Mouse (Mus musculus): ENCODE data around the gene Gtpbp3. TPM values are rescaled to one million over a fixed set of nuclear protein-coding genes. Genes with fewer than 3 reads are reported as not detected.

Gtpbp3 gene
- polyA plus RNA-seq, 1 experiment: 35.0 TPM

- Histone ChIP-seq H3K27ac (ENCODE audit: insufficient read depth, low read length) (no peak overlapping the region), H3K4me3 (ENCODE audit: insufficient read depth, low read length) (no peak overlapping the region; the same call in 1 of the 2 replicates), H3K4me1 (ENCODE audit: control insufficient read depth, insufficient read depth, low read length) (peaks cover 7% of the 10 kb centered on the region)
- TF ChIP-seq CTCF (IDR thresholded peaks at IDR 0.05; ENCODE audit: extremely low read depth, insufficient read depth, low read length) (no peak), POLR2A (IDR thresholded peaks at IDR 0.05; ENCODE audit: extremely low read depth, insufficient read depth, low read length) (no peak)
These were observed 26.6 kb upstream of the Gtpbp3 start for GRCm38 (mm10) chr8:71461152-71461840.

DNA sequence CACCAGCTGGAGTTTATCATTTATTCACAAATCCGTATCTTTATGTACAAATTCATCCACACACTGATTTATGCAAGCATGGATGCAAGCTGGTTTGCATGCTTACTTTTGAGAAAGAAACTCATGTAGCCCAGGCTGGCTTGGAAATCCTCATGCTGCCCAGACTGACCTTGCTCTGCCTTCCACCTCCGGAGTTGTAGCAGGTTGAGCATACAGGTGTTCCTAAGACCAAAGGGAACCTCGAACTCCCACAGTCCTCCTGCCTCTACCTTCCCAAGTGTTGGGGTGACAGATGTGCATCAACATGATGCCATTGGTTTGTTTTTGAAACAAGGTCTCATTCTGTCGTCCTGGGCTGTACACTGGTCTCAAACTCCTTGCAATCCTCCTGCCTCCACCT, 25.7 kb upstream of the Gtpbp3 start:
- no peak for TF ChIP-seq CTCF (IDR thresholded peaks at IDR 0.05; ENCODE audit: extremely low read depth, insufficient read depth, low read length)
- no peak for TF ChIP-seq POLR2A (IDR thresholded peaks at IDR 0.05; ENCODE audit: extremely low read depth, insufficient read depth, low read length)
- Histone ChIP-seq H3K27ac (ENCODE audit: insufficient read depth, low read length) (no peak overlapping the region), H3K4me3 (ENCODE audit: insufficient read depth, low read length) (peak overlapping the region; percentile 62), H3K4me1 (ENCODE audit: control insufficient read depth, insufficient read depth, low read length) (peaks cover 7% of the 10 kb centered on the region)

DNA sequence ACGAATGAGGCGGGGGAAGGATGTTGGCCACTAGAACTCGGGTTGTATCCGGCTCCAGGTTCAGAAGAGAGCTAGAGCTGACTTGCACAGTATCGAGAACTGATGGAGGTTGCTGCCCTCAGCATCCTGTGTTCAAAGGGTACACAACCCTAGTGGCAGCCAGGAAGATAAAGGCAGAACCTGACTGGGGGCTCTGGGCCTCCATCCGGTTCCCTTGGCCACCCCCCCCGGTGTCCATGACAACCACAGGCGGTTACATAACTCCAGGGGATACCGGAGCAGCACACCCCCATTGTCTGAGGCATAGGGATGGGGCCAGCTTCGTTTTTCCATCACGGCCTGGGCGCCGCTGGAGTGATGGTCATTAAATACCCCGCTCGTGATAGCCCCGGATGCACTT, 25.1 kb upstream of the Gtpbp3 start:
- Histone ChIP-seq H3K4me3 (ENCODE audit: insufficient read depth, low read length) (peak overlapping the region; percentile 62), H3K4me1 (ENCODE audit: control insufficient read depth, insufficient read depth, low read length) (peaks cover 7% of the 10 kb centered on the region), H3K27ac (ENCODE audit: insufficient read depth, low read length) (peak overlapping the region; percentile 73)
- no peak for TF ChIP-seq CTCF (IDR thresholded peaks at IDR 0.05; ENCODE audit: extremely low read depth, insufficient read depth, low read length)
- peak; percentile 46; the same call in 1 of the 2 replicates for TF ChIP-seq POLR2A (IDR thresholded peaks at IDR 0.05; ENCODE audit: extremely low read depth, insufficient read depth, low read length)

DNA sequence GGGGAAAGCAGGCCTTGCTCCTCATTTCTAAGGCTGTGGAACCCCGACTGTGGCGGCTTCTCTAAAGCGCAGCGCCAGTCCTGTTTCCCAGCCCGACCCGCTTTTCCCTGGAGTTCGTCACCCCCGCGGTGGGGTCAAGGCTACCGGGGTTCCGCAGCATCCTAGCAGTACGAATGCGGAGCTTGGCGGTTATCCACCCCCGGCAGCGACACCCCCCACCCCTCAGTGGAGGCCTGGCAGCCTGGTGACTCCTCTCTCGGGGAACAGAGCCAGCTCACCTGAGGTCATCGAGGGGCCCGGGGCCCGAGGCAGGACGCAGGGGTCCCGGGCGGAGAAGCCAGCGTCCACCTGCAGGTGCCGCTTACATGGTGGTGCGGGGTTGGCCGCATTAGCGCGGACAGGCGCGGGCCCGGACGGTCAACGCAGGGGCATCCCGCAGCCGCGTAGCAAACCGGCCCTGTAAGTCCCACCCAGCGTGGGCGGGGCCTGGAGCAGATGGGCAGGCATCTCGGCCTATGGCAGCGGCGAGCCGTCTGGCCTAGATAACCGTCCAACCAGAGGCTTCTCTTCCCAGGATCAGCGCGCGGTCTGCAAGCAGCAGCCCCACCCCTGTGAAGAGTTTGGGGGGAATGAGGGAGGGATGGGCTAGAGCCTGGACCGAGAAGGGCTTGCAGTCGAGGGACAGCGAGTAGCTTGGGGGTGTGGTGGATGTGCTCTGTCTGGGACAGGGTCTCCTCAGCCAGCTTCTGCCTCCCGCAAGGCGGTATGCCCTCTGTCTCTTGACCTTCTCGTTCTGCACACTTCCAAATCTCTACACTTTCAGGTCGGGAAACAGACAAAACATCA, 24.5 kb upstream of the Gtpbp3 start, which contains the start of gene Abhd8:
Abhd8 (minus strand) TSS at position 468 of the 846 bp plus-strand sequence.
- TF ChIP-seq POLR2A (IDR thresholded peaks at IDR 0.05; ENCODE audit: extremely low read depth, insufficient read depth, low read length) (peak; percentile 74), CTCF (IDR thresholded peaks at IDR 0.05; ENCODE audit: extremely low read depth, insufficient read depth, low read length) (no peak)
- Histone ChIP-seq H3K4me1 (ENCODE audit: control insufficient read depth, insufficient read depth, low read length) (peaks cover 7% of the 10 kb centered on the region), H3K27ac (ENCODE audit: insufficient read depth, low read length) (peak within 1 kb of the TSS; percentile 73), H3K4me3 (ENCODE audit: insufficient read depth, low read length) (peak within 1 kb of the TSS; percentile 62)

GRCm38 (mm10) chr8:71464513-71465500, 23.1 kb upstream of the Gtpbp3 start, which contains the start of gene Mrpl34:
Gene Mrpl34 (plus strand): TSS chr8:71464959.
- Histone ChIP-seq H3K4me1 (ENCODE audit: control insufficient read depth, insufficient read depth, low read length) (peaks cover 7% of the 10 kb centered on the region), H3K4me3 (ENCODE audit: insufficient read depth, low read length) (peak within 1 kb of the TSS; percentile 62), H3K27ac (ENCODE audit: insufficient read depth, low read length) (peak within 1 kb of the TSS; percentile 43)
- TF ChIP-seq POLR2A (IDR thresholded peaks at IDR 0.05; ENCODE audit: extremely low read depth, insufficient read depth, low read length): peak; percentile 72
- peak; percentile 95 for TF ChIP-seq CTCF (IDR thresholded peaks at IDR 0.05; ENCODE audit: extremely low read depth, insufficient read depth, low read length)

- Histone ChIP-seq H3K4me3 (ENCODE audit: insufficient read depth, low read length) (no peak overlapping the region; the same call in 1 of the 2 replicates), H3K27ac (ENCODE audit: insufficient read depth, low read length) (no peak overlapping the region), H3K4me1 (ENCODE audit: control insufficient read depth, insufficient read depth, low read length) (peaks cover 9% of the 10 kb centered on the region)
- TF ChIP-seq CTCF (IDR thresholded peaks at IDR 0.05; ENCODE audit: extremely low read depth, insufficient read depth, low read length) (no peak), POLR2A (IDR thresholded peaks at IDR 0.05; ENCODE audit: extremely low read depth, insufficient read depth, low read length) (no peak)
These were observed 22.2 kb upstream of the Gtpbp3 start for GRCm38 (mm10) chr8:71465733-71466132.

DNA sequence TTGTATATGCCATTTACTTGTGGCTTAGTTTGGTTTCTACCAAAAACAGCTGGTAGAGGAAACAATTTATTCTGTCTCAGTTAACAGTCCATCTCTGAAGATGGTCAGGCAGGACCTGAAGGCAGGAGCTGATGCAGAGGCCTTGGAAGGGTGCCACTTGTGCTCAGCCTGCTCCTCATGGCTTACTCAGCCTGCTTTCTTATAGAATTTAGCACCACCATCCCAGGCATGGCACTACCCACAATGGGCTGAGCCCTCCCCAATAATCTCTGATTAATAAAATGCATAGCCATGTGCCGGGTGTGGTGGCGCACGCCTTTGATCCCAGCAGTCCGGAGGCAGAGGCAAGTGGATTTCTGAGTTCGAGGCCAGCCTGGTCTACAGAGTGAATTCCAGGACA, 21.7 kb upstream of the Gtpbp3 start:
- Histone ChIP-seq H3K4me1 (ENCODE audit: control insufficient read depth, insufficient read depth, low read length) (peaks cover 7% of the 10 kb centered on the region), H3K27ac (ENCODE audit: insufficient read depth, low read length) (no peak overlapping the region), H3K4me3 (ENCODE audit: insufficient read depth, low read length) (no peak overlapping the region)
- TF ChIP-seq POLR2A (IDR thresholded peaks at IDR 0.05; ENCODE audit: extremely low read depth, insufficient read depth, low read length) (no peak), CTCF (IDR thresholded peaks at IDR 0.05; ENCODE audit: extremely low read depth, insufficient read depth, low read length) (no peak)

DNA sequence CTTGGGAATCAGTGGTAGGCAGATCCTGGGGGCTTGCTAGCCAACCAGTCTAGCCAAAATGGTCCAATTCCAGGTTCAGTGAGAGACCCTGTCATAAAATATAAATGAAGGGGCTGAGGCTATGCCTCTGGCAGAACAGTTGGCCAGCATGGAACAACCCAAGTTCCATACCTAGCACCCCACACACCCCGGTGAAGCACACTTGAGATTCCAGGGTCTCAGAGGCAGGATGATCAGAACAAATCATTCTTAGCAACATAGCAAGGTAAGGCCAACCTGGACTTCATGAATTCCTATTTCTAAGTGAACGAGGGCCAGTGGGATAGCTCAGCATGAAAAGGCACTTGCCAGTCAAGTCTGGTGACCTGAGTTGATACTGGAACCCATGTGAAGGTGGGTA, 20.7 kb upstream of the Gtpbp3 start:
- TF ChIP-seq POLR2A (IDR thresholded peaks at IDR 0.05; ENCODE audit: extremely low read depth, insufficient read depth, low read length): no peak
- TF ChIP-seq CTCF (IDR thresholded peaks at IDR 0.05; ENCODE audit: extremely low read depth, insufficient read depth, low read length): no peak
- no peak overlapping the region for H3K27ac ChIP-seq (ENCODE audit: insufficient read depth, low read length)
- peaks cover 5% of the 10 kb centered on the region for H3K4me1 ChIP-seq (ENCODE audit: control insufficient read depth, insufficient read depth, low read length)
- no peak overlapping the region for H3K4me3 ChIP-seq (ENCODE audit: insufficient read depth, low read length)

- H3K4me1 ChIP-seq (ENCODE audit: control insufficient read depth, insufficient read depth, low read length): peaks cover 4% of the 10 kb centered on the region; the same call in 1 of the 2 replicates
- H3K4me3 ChIP-seq (ENCODE audit: insufficient read depth, low read length): no peak overlapping the region
- H3K27ac ChIP-seq (ENCODE audit: insufficient read depth, low read length): no peak overlapping the region
- TF ChIP-seq CTCF (IDR thresholded peaks at IDR 0.05; ENCODE audit: extremely low read depth, insufficient read depth, low read length) (no peak), POLR2A (IDR thresholded peaks at IDR 0.05; ENCODE audit: extremely low read depth, insufficient read depth, low read length) (no peak)
These were observed 19.9 kb upstream of the Gtpbp3 start for GRCm38 (mm10) chr8:71468001-71468400.

All from cortical plate, adult 2 months (tissue).